Mouse (Mus musculus): ENCODE results near the gene Elp4. TPM values are rescaled to one million over a fixed set of nuclear protein-coding genes. Genes with fewer than 3 reads are reported as not detected.
A peak's percentile ranks its signal among the peaks of the same experiment; 100 is the strongest.

Elp4 gene
- polyA plus RNA-seq, 1 experiment from 2014 or later = 37.0 TPM

- Histone ChIP-seq H3K27ac (no peak overlapping the region), H3K4me3 (replicated peaks) (no peak overlapping the region), H3K36me3 (no peaks in the 10 kb centered on the region), H3K4me1 (replicated peaks) (peaks cover 30% of the 10 kb centered on the region), H3K9me3 (no peaks in the 10 kb centered on the region), H3K4me2 (replicated peaks) (no peak overlapping the region), H3K9ac (no peak overlapping the region), H3K27me3 (replicated peaks) (peaks cover 98% of the 10 kb centered on the region)
- 0 out of 2 replicates have a peak, but pooled peaks have one; percentile 16 for ATAC-seq
- WGBS = under 1% methylated on average over 29 of the region's 29 CpGs
Measured at GRCm38 (mm10) chr2:105669881-105670730, 234.3 kb downstream of the Elp4 start.

- no peak overlapping the region; the same call in 1 of the 2 replicates for H3K4me3 ChIP-seq (replicated peaks)
- H3K9ac ChIP-seq = no peak overlapping the region
- H3K4me2 ChIP-seq (replicated peaks) = no peak overlapping the region
- H3K4me1 ChIP-seq (replicated peaks) = peaks cover 24% of the 10 kb centered on the region
- H3K36me3 ChIP-seq = no peaks in the 10 kb centered on the region
- WGBS = under 1% methylated on average over 35 of the region's 35 CpGs
- peaks cover 98% of the 10 kb centered on the region for H3K27me3 ChIP-seq (replicated peaks)
- no peaks in the 10 kb centered on the region for H3K9me3 ChIP-seq
- no peak for ATAC-seq
- H3K27ac ChIP-seq = no peak overlapping the region
Measured at GRCm38 (mm10) chr2:105669371-105669861, 234.9 kb downstream of the Elp4 start.

DNA sequence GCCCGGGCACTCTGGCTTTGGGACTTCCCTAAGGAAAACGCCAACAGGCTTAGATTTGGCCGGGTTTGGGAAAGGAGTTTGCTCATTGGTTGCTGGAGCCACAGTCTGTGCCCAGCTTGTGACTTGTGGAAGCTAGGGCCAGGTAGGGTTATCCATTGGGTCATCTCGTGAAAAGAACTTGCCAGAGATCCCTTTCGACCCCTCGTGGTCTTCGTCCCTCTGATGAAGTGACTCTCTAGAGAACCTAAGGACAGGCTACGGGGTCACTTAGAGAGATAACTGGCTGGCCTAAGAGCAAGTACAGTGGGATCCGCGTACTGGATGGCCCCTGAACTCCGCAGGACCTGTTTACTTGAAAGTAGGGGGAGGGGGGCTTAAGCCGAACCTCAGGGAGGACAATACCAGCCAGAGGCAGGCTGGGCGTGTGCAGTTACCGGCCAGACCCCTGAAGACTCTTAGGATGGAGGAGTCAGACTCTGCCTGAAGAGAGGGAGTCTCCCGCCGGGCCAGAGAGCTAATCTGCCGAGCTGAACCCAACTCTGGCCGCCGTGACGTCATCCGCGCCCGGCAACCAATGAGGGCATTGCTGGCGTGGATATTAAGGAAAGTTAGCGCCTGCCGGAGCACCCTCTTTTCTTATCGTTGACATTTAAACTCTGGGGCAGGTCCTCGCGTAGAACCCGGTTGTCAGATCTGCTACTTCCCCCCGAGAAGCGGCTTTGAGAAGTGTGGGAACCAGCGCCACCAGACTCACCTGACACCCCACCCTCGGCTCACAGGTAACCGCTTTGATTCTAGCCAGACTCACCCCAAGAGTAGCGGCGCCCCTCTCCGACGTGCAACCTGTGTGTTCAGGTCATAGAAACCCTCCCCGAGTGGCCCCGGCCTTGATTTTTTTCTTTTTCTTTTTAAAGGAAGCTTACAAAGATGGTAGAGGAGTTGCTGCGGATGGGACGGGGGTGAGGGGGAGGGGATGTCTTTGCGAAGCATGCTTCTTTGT is 235.8 kb downstream of the Elp4 start, which contains the start of gene Pax6:
TSS of gene Pax6 (plus strand) at position 630 of the 1,000 bp plus-strand sequence.
- peaks cover 17% of the 10 kb centered on the region for H3K4me1 ChIP-seq (replicated peaks)
- H3K9me3 ChIP-seq = no peaks in the 10 kb centered on the region
- H3K27ac ChIP-seq = no peak within 1 kb of the TSS
- H3K9ac ChIP-seq = no peak within 1 kb of the TSS
- 1% methylated on average over 44 of the region's 44 CpGs for WGBS
- H3K36me3 ChIP-seq = no peaks in the 10 kb centered on the region
- H3K27me3 ChIP-seq (replicated peaks) = peaks cover 98% of the 10 kb centered on the region
- H3K4me2 ChIP-seq (replicated peaks) = peak within 1 kb of the TSS; percentile 15; the same call in 1 of the 2 replicates
- H3K4me3 ChIP-seq (replicated peaks) = peak within 1 kb of the TSS; percentile 7
- ATAC-seq = no peak

DNA sequence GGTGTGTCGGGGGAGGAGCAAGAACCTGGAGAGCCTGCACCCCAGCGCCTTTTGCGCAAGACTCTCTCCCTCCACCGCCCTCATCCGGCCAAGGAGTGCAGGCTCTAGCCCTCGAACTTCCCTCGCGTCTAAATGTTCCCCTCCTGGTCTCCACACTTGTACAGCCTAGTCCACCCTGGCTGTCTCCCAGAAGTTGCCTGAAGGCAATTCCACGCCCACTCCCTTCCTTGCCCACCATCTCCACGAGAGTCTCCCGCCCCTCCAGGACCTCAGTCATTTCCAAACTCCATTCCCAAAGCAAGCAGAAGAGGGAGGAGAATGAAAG is 236.8 kb downstream of the Elp4 start:
- Histone ChIP-seq H3K4me1 (replicated peaks) (peaks cover 17% of the 10 kb centered on the region), H3K9me3 (no peaks in the 10 kb centered on the region), H3K36me3 (no peaks in the 10 kb centered on the region), H3K4me3 (replicated peaks) (no peak overlapping the region), H3K4me2 (replicated peaks) (no peak overlapping the region), H3K27me3 (replicated peaks) (peaks cover 98% of the 10 kb centered on the region), H3K9ac (no peak overlapping the region), H3K27ac (no peak overlapping the region)
- 0% methylated on average over 11 of the region's 11 CpGs for WGBS
- peak; percentile 34; the same call in 1 of the 2 replicates for ATAC-seq

DNA sequence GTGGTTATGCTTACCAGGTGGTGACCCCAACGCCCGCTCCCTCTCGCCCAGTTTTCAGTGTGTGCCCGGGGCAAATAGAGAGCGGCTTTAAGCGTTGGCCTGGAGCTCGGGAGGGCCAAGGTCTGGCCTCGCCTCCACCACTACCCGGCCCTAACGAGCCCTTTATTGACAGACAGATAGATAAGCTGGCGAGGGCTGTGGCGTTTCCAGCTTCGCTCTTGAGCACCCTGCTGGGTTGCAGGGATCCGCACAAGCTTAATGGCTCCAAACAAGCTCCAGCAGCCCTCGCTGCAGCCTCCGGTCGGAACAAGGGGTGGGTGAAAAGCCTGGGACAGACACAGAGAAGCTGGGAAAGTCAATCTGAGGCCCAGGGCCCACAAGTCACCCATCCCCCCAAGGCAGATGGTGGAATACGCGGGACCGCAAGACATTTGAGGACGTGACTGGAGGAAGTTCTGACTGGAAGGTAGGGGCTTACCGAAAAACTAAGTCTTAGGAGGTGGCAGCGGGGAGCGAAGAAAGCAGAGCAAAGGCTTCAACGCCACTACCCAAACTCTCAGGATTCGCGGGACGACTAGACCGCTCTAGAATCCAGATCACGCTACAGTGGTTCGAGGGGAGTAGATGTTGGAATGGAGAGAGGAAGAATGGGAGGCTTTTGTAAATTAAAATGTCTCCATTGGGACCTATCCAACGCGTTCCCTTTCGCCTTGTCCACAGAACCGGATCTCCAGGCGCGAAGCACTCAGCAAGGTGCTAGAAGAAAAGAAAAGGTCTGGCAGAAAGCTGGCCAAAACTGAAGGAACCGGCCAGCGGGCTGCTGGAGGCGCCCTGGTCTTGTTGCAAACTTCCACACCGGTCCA is 237.4 kb downstream of the Elp4 start:
- Histone ChIP-seq H3K9me3 (no peaks in the 10 kb centered on the region), H3K36me3 (no peaks in the 10 kb centered on the region), H3K4me2 (replicated peaks) (peak overlapping the region; percentile 7; the same call in 1 of the 2 replicates), H3K9ac (no peak overlapping the region), H3K27ac (no peak overlapping the region), H3K4me1 (replicated peaks) (peaks cover 17% of the 10 kb centered on the region), H3K4me3 (replicated peaks) (no peak overlapping the region), H3K27me3 (replicated peaks) (peaks cover 98% of the 10 kb centered on the region)
- peak; percentile 60; the same call in 1 of the 2 replicates for ATAC-seq
- WGBS = 1% methylated on average over 41 of the region's 41 CpGs

- no peaks in the 10 kb centered on the region for H3K9me3 ChIP-seq
- no peak overlapping the region for H3K4me3 ChIP-seq (replicated peaks)
- WGBS = 3% methylated on average over 6 of the region's 6 CpGs
- H3K9ac ChIP-seq = no peak overlapping the region
- H3K4me1 ChIP-seq (replicated peaks) = peaks cover 17% of the 10 kb centered on the region
- H3K27me3 ChIP-seq (replicated peaks) = peaks cover 98% of the 10 kb centered on the region
- H3K36me3 ChIP-seq = no peaks in the 10 kb centered on the region
- H3K27ac ChIP-seq = no peak overlapping the region
- 0 out of 2 replicates have a peak overlapping the region, but pooled peaks have one; percentile 7 for H3K4me2 ChIP-seq (replicated peaks)
- peak; percentile 16; the same call in 1 of the 2 replicates for ATAC-seq
Measured at GRCm38 (mm10) chr2:105666331-105666730, 238.0 kb downstream of the Elp4 start.

GRCm38 (mm10) chr2:105665491-105666250 is 238.7 kb downstream of the Elp4 start:
- no peak for ATAC-seq
- Histone ChIP-seq H3K36me3 (no peaks in the 10 kb centered on the region), H3K9ac (no peak overlapping the region), H3K27me3 (replicated peaks) (peaks cover 99% of the 10 kb centered on the region), H3K27ac (no peak overlapping the region), H3K4me2 (replicated peaks) (no peak overlapping the region), H3K4me3 (replicated peaks) (no peak overlapping the region), H3K4me1 (replicated peaks) (peaks cover 17% of the 10 kb centered on the region), H3K9me3 (no peaks in the 10 kb centered on the region)
- 8% methylated on average over 5 of the region's 5 CpGs for WGBS

DNA sequence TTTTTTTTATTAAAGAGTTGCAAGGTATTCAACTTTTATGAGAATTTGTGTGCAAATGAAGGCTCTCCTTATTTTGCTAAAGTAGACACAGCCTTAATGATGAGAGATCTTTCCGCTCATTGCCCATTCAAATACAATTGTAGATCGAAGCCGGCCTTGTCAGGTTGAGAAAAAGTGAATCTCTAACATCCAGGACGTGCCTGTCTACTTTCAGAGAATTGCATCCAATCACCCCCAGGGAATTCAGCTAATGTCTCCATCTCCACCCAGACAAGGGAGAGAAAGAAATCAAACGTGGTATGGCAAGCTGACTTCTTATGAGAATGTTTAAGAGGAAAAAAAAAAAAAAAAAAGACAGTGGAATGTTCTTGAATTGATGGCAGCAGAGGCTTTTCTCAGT is 239.4 kb downstream of the Elp4 start:
- no peaks in the 10 kb centered on the region for H3K36me3 ChIP-seq
- no peak overlapping the region for H3K4me3 ChIP-seq (replicated peaks)
- no peaks in the 10 kb centered on the region for H3K9me3 ChIP-seq
- no peak overlapping the region for H3K4me2 ChIP-seq (replicated peaks)
- H3K27me3 ChIP-seq (replicated peaks) = peaks cover 98% of the 10 kb centered on the region
- H3K27ac ChIP-seq = no peak overlapping the region
- H3K9ac ChIP-seq = no peak overlapping the region
- peaks cover 19% of the 10 kb centered on the region for H3K4me1 ChIP-seq (replicated peaks)
- WGBS = 17% methylated on average over 5 of the region's 5 CpGs
- ATAC-seq = no peak

GRCm38 (mm10) chr2:105663101-105663511 is 241.3 kb downstream of the Elp4 start:
- WGBS = 2% methylated on average over 10 of the region's 10 CpGs
- Histone ChIP-seq H3K27me3 (replicated peaks) (peaks cover 98% of the 10 kb centered on the region), H3K36me3 (no peaks in the 10 kb centered on the region), H3K9ac (no peak overlapping the region), H3K27ac (no peak overlapping the region), H3K9me3 (no peaks in the 10 kb centered on the region), H3K4me3 (replicated peaks) (no peak overlapping the region), H3K4me2 (replicated peaks) (no peak overlapping the region), H3K4me1 (replicated peaks) (peaks cover 12% of the 10 kb centered on the region)
- ATAC-seq = no peak

DNA sequence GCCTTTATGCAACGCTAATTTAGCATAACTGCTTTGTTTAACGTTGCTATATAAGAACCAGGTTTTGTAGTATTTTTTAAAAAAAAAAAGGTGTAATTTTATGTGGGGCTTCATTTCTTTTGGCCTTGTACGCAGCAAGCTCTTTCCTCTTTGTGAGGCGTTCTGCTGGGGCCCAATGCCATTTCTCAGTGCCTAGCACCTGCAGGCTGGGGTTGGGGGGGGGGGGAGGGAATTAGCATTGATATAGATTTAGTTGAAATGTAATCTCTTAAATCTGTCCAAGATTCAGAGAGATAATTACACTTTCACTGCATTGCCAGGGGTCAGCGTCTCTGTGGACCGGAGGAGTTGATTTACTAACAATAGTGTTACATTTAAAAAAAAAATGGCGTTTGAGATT is 241.8 kb downstream of the Elp4 start:
- peaks cover 93% of the 10 kb centered on the region for H3K27me3 ChIP-seq (replicated peaks)
- ATAC-seq = no peak
- 2% methylated on average over 7 of the region's 7 CpGs for WGBS

GRCm38 (mm10) chr2:105662121-105662520 is 242.2 kb downstream of the Elp4 start:
- ATAC-seq = no peak
- WGBS = 5% methylated on average over 16 of the region's 16 CpGs

More for the DNA sequence above, 241.8 kb downstream of the Elp4 start:
- Histone ChIP-seq H3K9me3 (no peaks in the 10 kb centered on the region), H3K9ac (no peak overlapping the region), H3K36me3 (no peaks in the 10 kb centered on the region), H3K4me1 (replicated peaks) (peaks cover 12% of the 10 kb centered on the region), H3K27ac (no peak overlapping the region), H3K4me2 (replicated peaks) (no peak overlapping the region), H3K4me3 (replicated peaks) (no peak overlapping the region)

More at GRCm38 (mm10) chr2:105662121-105662520, 242.2 kb downstream of the Elp4 start:
- peaks cover 93% of the 10 kb centered on the region for H3K27me3 ChIP-seq (replicated peaks)
- H3K36me3 ChIP-seq = no peaks in the 10 kb centered on the region
- H3K4me1 ChIP-seq (replicated peaks) = peaks cover 12% of the 10 kb centered on the region
- no peak overlapping the region for H3K9ac ChIP-seq
- no peaks in the 10 kb centered on the region for H3K9me3 ChIP-seq
- no peak overlapping the region for H3K4me3 ChIP-seq (replicated peaks)
- H3K27ac ChIP-seq = no peak overlapping the region
- no peak overlapping the region for H3K4me2 ChIP-seq (replicated peaks)
